Mouse (Mus musculus) hematopoietic stem cell, adult 5-6 weeks (primary cell): ENCODE results near the gene Cep170. TPM values are rescaled to one million over a fixed set of nuclear protein-coding genes. Genes with fewer than 3 reads are reported as not detected.

Experiments
- ATAC-seq, 2 experiments: fragments of 125-278 bp in 1 of 2; replicated peaks in 1 of 2; 2 replicates each; pipeline ENCODE4 v1.8.0; 2016 to 2017; ENCODE audit warnings: inconsistent platforms in 2 of 2, mild to moderate bottlenecking in 2 of 2, moderate number of reproducible peaks in 2 of 2, low read depth in 1 of 2, moderate TSS enrichment in 1 of 2; ENCODE audit not compliant: low FRiP score in 2 of 2, poor library complexity in 2 of 2, severe bottlenecking in 2 of 2, insufficient read depth in 1 of 2, low TSS enrichment in 1 of 2
- total RNA-seq: library from RNA; stranded (forward); fragments of 172-1452, 232-1000 nt; gene quantifications from 2 replicates; pipeline ENCODE4 v1.2.3, GENCODE M21; 2017

The Cep170 gene
- 42.3 and 50.5 TPM in 2 replicates for total RNA-seq

DNA sequence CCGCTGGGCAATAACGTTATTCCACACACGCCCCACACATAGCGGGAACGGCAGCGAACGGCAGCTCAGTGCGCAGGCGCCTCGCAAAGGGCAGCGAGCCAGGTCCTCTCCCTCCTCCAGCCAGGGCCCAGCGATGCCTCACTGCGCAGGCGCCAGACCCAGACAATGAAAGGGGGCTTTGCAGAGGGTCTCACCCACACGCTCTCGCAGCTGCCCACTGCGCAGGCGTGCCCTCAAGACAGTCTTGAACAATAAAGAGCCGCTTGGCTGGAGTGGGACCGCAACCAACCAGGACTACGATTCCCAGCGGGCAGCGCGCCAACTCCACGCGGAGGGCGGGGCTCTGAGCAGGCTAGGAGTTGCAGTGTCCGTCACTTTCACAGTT is at the start of gene Cep170:
Gene Cep170 (minus strand): TSS at position 32 of the 385 bp plus-strand sequence.
- peak; percentile 53 to 65 for ATAC-seq

GRCm38 (mm10) chr1:176861981-176862644 is 48.2 kb upstream of the Cep170 start:
- peak; percentile 56 to 75; a peak in 3 of 4 replicates for ATAC-seq

GRCm38 (mm10) chr1:176852813-176853590 is 39.1 kb upstream of the Cep170 start:
- peak; percentile 49 to 69; a peak in 3 of 4 replicates for ATAC-seq

DNA sequence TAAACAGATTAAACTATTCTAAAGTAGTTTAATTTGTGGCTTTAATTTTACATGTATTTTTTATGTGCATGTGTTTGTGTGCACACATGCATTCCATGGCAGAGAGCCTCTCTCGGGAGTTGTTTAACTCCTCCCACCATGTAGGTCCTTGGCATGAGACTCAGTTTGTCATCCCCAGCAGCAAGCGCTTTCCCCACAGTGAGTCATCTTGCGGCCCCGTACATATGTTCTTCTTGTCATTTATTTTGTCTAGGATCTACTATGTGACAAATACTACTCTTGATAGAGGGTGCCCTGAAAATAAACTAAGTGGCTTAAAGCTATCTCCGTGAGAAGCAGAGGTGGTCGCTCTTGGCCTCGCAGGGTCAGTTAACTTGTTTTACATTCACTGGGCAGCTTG is 37.5 kb upstream of the Cep170 start:
- ATAC-seq = no peak

- ATAC-seq = no peak
Observed at GRCm38 (mm10) chr1:176849377-176849776, 35.5 kb upstream of the Cep170 start.

DNA sequence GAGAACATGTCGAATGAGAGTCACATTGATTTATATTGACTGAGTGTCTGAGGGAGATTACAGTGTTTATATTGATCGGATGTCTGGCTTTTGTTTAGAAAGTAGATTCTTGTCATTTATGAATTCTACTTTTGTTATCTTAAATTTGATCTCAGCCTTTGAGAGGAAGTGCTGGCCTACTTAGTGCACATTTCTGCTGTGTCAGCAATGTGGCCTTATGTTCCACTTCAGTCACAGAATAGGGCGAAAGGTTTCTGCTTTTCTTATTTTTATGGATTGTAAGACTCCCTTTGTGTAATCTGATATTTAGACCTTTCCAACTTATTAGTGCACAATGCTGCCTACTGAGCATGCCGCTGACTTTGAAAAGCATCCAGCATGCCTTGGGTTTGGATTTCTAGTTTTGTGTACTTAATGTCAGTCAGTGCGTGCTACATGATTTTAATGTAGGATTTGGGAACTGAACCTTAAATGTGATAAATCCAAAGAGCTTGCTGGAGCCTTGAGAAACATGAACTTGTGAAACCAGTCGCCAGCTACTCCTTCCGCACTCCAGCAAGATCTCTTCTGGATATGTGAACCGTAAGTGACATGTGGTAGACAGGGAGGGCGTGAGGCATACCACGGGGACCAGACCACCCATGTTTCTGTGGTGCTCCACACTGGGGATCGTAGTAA is 34.9 kb upstream of the Cep170 start:
- ATAC-seq = no peak

DNA sequence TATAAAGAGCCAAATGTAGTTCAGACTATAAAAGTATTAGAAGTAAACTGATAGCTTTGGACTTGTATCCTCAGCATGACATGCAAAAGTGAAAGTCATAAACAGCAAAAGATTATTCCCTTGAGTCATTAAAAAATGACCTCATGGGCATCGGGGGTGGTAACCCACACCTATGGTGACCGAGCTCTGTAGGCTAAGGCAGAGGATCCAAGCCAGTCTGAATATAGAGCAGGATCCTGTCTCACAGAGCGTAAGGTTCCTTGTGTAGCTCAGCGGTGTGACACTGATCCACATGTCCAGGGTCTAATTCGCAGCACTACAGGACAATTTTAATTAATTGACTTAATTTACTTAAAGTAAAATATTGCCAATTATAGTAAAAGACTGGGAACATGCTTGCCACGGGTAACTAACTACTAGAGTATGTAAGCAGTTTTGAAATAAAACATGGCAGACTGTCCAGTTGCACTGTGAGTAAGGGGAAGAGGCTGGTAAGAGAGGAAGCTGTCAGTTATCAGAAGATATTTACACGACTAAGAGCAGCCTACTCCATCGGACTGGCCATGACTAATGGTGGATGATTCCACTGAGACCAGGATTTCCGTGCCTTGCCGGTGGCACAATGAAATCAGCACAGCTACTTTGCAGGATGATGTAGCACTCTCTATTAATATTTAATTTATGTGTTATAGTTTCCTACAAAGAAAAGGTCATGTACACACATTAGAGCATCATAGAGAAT is 33.4 kb upstream of the Cep170 start:
- ATAC-seq = no peak

- peak; percentile 45 to 51; a peak in 3 of 4 replicates for ATAC-seq
Observed at GRCm38 (mm10) chr1:176845082-176845977, 31.5 kb upstream of the Cep170 start.

- 0 out of 4 replicates have a peak, but pooled peaks of 1 of the 2 experiments have one; percentile 3 for ATAC-seq
Observed at GRCm38 (mm10) chr1:176836562-176836961, 22.7 kb upstream of the Cep170 start.

GRCm38 (mm10) chr1:176835501-176836294 is 21.8 kb upstream of the Cep170 start:
- peak; percentile 29 to 59; a peak in 2 of 4 replicates for ATAC-seq

GRCm38 (mm10) chr1:176834880-176835279 is 21.0 kb upstream of the Cep170 start:
- no peak for ATAC-seq

GRCm38 (mm10) chr1:176833948-176834347 is 20.1 kb upstream of the Cep170 start:
- ATAC-seq = no peak

DNA sequence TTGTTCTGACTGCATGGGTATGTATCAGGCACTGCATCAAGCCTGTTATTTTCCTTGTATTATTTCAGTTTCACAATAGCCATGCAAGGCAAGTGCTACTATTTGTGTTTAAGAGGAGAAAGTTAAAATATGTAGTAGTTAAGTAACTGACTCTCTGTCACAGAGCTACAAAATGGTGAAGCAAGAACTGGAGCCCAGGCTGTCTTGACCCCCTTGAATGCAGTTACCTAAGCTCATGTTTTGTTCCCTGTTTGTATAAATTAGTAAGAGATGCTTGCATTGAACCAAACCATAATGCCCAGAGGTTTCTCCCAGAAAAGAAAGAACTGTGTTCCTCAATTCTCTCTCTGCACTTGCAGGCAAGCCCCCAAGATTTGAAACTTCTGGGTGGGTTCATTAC is 19.4 kb upstream of the Cep170 start:
- ATAC-seq = no peak

DNA sequence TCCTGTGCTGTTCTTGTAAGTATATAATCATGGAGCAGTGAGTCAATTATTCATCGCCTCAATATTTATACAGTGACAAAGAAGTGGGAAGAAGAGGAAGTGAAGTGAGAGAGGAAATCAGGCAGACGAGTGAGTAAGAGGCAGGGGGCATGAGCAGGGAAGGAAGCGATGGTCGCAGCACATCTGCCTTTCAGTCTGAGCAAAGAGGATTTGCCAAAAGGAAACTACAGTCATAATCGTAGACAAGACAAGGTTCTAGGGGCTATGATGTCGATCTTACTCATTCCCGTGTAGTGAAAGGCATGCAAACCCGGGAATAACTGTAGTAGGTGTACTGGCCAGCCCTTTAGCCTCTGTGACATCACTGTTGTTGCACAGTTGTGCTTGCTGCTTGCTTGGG is 18.7 kb upstream of the Cep170 start:
- ATAC-seq = peak; percentile 22 to 29; a peak in 2 of 4 replicates

GRCm38 (mm10) chr1:176832071-176832470 is 18.2 kb upstream of the Cep170 start:
- ATAC-seq = no peak

- ATAC-seq = no peak
Observed at GRCm38 (mm10) chr1:176828666-176829065, 14.8 kb upstream of the Cep170 start.
